Mouse (Mus musculus) erythroid progenitor cell, adult 5-6 weeks (primary cell): ENCODE data around the gene Casp7. TPM values are rescaled to one million over a fixed set of nuclear protein-coding genes. Genes with fewer than 3 reads are reported as not detected.
"Not testable (repeated sequence)": the region's sequence is repeated elsewhere in the genome, so short reads cannot be mapped to it uniquely, and the experiment has no call there.

ENCODE experiments used
- ATAC-seq: replicated peaks from 2 replicates; pipeline ENCODE4 v1.8.0; 2016; ENCODE audit warnings: moderate number of reproducible peaks, mild to moderate bottlenecking, moderate TSS enrichment, inconsistent platforms; ENCODE audit not compliant: poor library complexity, low FRiP score, severe bottlenecking
- total RNA-seq, 2 experiments: library from RNA; stranded (forward) in 1 of 2; stranded (reverse) in 1 of 2; fragments of 150-400 nt in 1 of 2; fragments of 186-747, 209-891 nt in 1 of 2; gene quantifications; 2 replicates each; pipeline versions ENCODE4 v1.2.3 to v1.2.4; 2015 to 2017; ENCODE audit warnings: low replicate concordance in 2 of 2

Casp7 gene
- total RNA-seq (2015; ENCODE audit: low replicate concordance) (25.6 and 37.7 TPM in 2 replicates), total RNA-seq (2017; ENCODE audit: low replicate concordance) (14.0 and 35.9 TPM in 2 replicates)

DNA sequence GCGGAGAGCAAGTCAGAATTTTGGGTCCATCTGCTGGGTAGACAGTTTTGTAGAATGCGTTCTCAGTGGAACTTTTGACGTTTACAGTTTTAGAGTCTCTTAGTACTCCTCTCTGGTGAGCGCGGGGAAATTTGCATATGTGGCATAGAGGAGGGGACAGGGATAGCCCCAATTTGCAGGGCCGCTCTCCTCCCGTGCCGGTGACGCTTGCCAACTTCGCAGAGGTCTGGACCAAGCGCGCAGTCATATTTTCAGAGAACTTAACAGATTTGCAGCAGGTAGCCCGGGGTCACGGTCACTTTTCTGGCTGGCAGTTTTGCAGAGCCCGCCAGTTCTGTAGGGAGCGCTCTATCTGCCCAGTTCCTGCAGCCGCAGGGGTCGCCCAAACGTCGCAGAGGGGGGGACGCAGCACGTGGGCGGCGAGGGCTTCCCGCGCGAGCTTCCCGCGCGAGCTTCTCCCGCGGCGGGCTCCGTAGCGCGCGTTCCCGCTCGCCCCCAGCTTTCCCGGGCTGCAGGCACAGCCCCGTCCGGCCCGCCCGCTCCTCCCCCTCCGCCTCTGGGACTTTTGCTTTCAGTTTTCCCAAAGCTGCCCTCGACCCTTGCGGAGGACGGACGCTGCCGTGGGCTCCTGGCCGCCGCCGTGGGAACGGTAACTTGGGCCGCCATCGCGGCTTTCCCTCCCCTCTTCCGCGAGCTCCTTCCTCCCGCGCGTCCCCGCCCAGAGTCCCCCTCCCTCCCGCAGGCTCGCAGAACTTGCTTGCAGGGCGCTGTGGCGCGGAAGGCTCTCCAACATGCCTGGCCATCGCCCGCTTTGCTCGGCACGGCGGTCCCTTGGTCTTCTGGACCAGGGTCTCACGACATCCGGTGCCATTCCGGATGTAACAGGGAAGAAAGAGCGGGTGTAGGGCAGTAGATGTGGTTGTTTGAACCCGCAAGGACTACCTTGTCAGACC, at the start of gene Casp7:
TSS of gene Casp7 (plus strand) at position 461 of the 953 bp plus-strand sequence.
- ATAC-seq: peak; percentile 73

DNA sequence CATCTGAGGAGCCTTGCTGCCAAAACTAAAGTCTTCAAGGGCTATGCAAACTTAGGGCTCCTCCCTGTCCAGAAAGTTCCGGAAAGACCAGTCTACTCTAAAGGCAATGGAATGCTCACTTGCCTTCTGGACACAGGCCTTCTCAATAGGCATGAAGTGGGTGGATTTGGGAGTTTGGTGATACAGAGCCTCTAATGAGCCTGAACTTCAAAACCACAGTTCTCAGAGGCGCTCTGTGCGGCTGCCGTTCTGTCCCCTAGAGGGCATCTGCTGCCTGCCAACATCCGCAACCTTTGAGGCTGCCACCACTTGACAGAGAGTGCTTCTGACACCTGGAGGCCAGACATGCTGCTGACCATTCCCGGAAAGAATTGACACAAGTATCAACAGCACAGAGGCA, 47.6 kb upstream of the Casp7 start:
- ATAC-seq: no peak

DNA sequence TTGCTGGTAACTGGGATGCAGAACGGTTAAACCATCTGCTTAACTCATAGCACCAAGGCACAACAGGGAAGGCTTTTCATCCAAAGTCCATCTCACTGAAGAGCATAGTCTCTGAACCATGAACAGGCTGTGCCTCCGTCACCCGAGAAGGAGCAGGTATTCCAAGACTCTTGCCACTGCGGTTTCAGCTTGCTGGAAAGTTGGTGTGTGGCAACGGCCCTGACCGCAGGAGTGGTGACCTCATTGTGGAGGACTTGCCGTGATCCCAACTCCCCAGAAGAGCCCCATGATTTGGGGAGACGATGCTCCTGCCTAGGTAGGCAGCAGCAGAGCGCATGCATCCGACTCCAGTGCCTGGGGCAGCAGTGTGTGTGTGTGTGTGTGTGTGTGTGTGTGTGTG, 43.2 kb upstream of the Casp7 start:
- ATAC-seq: no peak

DNA sequence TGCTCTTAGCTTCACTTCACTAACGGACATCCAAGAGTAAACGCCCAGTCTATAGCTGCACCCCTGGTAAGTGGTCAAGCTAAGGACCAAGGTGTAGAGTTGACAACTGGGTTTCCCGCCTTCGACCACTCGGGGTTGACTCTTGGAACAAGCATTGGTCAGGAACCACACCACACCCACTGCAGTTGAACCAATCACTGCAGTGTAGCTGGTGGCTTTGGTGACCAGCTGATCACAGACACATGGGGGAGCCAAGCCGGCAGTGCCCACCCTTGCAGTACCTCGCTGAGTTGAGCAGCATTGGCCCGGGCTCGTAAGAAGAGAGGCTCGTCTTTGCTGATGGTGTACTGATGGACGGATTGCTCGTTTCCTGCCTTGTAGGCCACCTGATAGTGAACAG, 41.7 kb upstream of the Casp7 start:
- ATAC-seq: no peak

DNA sequence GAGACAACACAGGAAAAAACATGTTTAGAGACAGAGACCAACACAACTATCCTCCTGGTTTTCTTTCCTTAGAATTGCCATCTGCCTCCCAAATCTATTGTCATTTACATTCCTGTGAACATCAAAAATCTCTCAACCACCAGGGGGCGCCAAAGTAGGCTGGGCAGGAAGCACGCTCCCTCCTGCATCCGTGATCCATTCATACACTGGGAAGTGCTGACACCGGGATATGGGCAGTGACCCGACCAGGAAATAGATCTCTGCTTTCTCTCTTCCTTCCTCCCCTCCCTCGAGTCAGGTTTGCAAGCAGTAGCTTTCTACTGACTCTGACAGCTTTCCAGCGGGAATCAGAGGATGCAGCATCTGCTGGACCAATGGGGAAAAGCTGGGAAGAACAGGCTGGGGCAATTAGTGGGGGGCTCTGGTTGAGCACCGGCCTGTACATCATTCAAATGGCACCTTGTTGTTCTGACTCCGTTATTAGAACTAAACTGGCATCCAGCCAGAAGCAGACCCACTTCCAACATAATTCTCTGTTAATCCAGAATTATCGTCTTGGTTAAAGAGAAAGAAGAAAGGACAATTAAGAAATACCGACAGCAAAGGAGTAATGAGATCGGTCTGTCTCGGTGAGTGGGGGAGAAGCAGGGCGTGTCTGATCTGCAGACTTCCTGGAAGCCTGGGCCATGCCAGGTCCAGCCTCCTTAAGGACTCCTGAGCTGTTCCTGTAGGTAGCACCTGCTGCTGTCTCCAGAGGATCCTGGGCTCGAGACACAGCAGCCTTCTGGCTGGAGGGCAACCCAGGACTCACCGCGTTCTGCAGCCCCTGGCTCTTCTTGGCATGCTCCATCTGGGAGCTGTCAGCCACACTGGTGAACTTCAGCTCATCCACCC, 40.2 kb upstream of the Casp7 start:
- peak; percentile 72 for ATAC-seq

DNA sequence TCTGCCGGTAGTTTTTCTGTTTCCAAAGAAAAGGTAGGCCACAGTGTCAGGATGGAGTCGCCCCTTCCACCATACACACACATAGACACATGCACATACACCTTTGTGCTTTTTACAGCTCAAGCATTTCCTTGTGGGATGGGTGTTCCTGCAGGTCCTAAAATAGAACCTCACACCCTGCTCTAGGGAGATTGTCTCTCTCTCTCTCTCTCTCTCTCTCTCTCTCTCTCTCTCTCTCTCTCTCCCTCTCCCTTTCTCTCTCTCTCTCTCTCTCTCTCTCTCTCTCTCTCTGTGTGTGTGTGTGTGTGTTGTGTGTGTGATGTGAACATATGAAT, 39.6 kb upstream of the Casp7 start:
- ATAC-seq: not testable (repeated sequence)

DNA sequence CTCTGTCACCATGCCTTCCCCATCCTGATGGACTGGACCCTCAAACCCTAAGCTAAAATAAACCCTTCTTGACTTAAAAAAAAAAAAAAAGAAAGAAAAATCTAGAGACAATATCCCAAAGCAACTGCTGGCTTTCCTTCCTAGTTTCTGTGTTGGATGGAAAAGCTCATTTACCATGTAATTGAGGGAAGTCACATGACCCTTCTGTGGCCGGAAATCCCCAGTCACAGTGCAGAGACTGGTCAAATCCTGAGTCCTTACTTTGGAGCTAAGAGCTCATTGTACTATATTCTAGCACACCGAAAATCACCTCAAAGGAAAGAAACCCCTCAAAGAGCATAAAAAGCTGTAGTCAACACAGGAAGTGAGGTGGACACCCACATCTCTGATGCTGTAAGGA, 38.0 kb upstream of the Casp7 start:
- no peak for ATAC-seq

DNA sequence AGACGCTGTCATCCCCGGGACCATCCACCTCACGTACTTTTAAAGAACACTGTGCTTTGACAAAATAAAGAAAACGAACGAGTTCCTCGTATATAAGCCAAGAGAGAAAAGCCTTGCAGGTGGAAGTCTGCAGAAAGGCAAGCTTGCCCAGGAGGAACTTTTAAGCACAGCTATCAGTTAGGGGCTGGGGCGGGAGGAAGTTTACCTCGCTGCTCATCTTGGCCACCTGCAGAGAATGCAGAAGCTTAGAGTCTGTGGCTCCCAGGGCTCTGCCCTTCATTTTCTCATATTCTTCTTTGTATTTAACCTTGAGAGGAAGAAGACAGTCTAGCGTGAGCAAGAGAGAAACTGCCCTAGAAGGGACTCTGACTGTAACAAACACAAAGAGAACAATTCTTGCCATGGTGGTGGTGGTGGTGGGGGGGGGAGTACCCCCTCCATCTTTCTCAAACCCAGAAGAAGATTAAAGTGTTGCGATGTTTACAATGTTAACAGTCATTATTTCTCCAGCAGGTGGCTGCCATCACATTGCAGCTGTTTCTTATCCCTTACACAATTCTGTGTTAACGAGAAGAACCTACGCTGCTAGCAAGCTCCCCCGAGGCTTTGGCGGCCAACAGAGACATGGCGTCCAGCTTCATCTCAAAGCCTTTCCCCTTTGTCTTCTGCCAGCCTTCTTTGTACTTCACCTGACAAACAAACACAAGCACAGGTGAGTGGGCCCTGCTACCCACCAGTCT, 33.0 kb upstream of the Casp7 start:
- ATAC-seq: no peak

DNA sequence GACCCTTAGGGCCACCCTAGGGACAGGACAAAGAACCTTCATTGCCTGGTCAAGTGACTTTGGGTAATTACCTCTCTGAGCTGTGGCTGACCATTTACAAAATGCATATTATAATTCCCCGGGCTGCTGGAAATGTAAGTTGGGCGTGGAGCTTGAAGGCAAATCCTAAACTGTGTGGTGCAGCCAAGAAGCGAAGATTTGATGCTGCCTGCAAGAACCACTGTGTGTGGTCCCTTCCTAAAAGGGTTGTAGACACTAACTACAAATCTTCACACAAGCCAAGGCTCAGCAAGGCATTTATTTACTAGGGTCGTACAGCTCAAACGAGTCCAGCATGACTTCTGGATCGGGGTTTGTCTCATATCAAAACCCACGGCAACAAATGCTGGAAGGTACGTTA, 32.4 kb upstream of the Casp7 start:
- no peak for ATAC-seq

DNA sequence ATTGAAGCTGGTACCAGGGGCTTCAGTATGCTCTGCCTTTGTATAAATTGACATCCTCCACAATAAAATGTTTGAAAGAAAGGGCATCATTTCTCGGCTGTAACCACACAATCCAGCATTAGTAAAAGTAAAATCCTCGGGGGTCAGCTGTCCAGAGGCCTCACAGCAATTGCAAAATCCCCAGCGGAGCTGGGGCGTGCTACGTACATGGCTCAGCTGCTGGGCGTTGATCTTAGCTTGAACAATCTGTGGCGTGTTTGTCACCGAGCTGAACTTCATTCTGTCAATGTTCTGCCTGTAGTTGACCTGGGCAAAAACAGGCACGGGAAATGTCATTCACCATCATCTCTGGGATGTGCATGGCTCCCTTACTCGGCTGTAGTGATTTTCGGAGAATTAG, 30.8 kb upstream of the Casp7 start:
- ATAC-seq: no peak

DNA sequence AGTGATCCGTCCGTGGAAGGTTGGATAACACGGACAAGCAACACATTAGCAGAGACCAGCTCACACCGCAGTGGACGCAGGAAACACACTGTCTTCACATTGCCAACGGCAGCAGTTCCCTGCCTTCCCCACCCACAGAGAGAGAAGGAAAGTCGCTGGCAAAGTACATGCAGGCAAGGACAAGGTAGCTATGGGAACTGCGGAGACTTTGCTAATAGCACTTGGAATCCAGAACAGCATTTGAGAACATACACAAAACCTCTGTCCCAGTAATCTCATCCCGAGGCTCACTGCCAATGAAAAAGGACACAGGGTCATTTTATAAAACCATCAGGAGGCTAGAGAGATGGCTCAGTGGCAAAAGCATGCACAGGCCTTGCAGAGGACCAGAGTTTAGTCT, 30.3 kb upstream of the Casp7 start:
- no peak for ATAC-seq

DNA sequence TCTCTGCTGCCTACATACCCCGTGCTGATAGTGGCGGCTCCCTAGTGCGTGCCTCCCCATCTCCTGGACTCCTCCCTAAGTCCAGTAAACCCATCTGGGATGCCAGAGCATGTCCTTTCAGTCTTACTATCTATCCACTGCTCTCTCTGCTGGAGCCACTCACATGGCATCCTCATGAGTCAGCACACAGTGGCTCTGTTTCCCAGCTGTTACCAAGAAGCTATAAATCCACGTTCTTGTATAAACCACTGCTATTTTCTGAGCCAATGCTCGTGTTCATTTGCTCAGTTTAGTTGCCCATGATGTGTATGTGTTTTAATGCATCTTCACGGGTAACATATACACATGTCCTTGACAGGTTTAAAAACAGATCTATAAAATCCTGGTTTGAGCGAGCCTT, 29.2 kb upstream of the Casp7 start:
- no peak for ATAC-seq

DNA sequence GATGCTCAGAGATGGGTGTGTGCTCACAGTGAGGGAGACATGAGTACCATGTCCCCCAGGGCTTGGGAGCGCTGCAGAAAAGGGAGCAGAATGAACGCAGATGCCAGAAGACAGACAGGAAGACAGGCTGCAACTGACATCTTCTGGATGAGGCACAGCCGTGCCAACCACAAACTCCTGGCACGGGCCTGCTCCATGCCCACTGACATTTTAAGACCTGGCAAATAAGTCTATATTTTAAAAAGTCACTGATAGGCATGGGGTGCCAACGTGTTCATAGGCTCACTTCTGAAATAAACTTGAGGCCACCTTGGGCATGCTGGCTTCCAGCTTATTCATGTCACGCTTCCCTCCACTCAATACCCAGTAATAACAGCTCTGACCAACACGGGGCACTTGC, 28.0 kb upstream of the Casp7 start:
- no peak for ATAC-seq

DNA sequence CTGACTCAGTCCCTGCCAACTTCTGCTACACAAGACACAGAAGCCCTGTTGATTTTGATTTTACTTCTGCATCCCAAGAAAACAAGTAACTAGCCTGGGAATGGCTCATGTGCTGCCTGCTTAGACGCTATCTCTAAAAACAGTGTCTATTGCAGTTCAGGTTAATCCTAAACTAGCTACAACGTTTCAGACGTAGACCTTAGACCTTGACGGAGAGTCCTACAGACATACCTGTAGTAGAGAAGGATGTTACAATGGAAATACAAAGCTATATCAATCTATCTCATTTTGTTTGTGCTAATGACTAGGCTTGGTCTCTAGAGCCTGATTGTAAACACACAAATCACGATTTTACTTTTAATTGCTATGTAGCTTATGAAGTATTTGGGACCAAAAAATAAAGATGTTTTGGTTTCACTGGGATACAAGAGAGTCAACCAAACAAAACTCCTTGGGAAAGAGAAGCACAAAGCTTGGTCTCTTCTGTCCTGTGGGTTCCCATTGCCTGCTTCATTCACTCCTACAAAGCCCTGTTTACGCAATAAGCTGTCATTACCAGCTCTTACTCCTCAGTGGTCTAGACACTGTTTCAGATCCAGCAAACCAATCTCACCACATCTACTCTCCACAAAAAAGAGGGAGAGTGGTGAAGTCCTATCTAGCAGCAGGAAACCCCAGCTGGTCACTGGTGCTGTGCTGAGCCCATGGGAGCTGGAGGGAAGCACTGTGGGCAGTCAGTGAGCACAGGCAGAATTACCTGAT, 26.4 kb upstream of the Casp7 start:
- no peak for ATAC-seq

DNA sequence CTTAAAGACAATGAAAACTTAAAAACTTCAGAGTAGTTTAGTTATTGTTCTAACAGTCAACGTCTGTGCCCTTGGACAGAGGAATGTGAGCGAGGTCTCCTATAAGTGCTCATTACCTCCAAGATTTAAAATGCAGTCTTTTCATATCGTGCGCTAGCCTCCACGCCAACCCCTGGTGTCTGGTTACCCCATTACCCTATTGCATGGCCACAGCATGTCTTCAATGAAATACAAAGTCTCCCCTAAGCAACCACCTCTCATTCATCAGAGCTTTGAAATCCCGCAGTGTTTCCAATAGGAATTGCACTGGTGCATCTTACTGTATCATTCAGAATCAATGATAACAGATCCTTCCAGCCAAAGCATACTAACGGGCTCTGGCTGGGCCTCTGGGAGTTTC, 24.7 kb upstream of the Casp7 start:
- no peak for ATAC-seq

DNA sequence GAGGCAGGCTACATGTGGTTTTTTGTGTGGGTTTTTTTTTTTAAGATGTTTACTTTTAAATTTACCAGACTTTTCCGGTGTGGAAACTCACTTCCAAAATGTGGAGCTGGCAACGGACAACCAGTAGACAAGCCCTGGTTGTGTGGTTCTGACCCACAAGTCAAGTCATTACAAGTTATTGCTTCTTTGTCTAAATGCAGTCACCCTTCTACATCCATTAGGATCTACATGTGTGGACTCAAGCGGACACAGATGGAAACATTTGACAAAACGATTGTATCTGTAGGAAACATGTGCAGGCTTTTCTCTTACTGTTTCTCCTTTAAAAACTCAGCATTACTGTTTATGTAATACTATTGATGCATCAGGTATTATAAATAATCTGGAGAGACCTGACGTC, 23.7 kb upstream of the Casp7 start:
- no peak for ATAC-seq

DNA sequence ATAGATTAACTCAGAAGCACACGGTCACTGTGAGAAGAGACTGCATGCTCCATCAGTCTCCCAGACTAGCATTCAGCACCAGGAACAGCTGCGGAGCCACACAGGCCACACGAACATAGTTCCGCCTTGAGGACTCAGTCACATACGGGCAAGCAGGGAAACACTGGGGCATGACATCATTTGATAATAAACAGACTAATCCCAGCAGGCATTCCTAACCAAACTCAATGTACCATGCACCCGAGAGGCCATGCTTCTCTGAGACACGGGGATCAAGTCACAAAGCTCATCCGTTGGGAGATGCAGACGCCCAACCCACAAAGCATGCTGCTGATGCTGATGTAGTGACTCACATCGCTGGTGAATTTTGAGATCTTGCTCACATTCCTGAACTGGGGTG, 22.9 kb upstream of the Casp7 start:
- ATAC-seq: no peak

DNA sequence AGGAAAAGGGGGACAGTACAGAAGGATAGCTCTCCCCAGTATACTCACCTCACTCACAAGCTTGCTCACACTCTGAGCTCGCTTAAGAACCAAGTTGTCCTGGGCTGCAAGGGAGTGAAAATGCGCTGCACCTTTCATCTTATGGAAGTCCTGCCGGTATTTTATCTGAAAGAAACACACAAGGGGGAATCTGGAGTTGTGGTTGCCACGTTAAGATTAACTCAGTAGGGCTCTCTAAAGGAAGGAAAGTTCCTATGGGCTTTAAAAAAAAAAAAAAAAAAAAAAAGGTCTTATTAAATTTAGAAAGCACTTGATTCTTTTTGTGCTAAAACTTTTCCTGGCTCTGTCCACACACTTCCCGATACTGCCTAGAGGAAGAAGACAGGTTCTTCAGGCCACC, 18.9 kb upstream of the Casp7 start:
- no peak for ATAC-seq

DNA sequence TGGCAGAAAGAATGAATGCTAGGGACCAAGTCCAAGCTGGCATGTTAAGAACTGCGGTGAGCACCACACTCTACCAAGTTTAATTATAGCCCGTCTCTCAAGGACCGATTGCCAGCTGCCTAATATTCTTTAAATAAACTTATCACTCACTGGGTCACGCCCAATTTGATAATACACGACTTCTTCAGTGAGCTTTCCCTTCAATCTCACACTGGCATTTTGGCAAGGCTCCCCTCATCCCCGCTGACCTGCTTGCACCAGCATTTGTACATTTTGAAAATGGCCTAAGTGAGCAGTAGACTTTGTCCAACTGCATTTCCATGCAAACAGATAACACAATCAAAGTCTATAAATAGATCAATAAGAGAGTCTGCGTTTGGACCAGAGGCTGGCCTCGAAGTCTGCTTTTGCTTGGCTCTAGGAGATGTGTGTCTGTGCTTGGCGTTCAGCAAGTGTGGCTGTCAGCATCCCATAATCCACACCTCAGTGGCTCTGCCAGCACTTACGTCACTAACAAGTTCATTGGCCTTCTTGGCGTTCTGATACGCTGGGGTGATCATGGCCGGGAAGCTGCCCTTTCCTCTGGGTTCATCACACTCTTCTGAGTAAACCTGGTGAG, 18.3 kb upstream of the Casp7 start:
- ATAC-seq: no peak
